ENCODE assay signal across 22 mouse cellular contexts in genomic region chr15:15120109-15120508, GRCm38 (mm10).
DNase-seq lines count a peak whose midpoint lies in the region; ATAC-seq and TF ChIP-seq lines count a peak whose summit lies in the region.
"Had no signal": no experiment of that assay in that cellular context is flagged by ENCODE, and none has a peak within 500 bp of the region (broad histone marks: within the 10 kb centered on the region; RNA-seq: fewer than 3 reads in every experiment).

No protein-coding gene starts in this region.

- no peak overlapping the region for H3K27ac ChIP-seq in forebrain, embryonic 12.5 days
- no peak overlapping the region for H3K27ac ChIP-seq in forebrain, embryonic 11.5 days (ENCODE audit: low read depth, low read length)
- no peak overlapping the region for H3K27ac ChIP-seq in layer of hippocampus, adult 2 months
- no peak overlapping the region for H3K27ac ChIP-seq in forebrain, embryonic 16.5 days (ENCODE audit: low read length)
- H3K27ac ChIP-seq: limb, embryonic 15.5 days; liver, embryonic 14.5 days; stomach, postnatal 0 days had no signal

- TF ChIP-seq CTCF in layer of hippocampus, adult 2 months (conservative IDR thresholded peaks at IDR 0.05), result no peak

- no peak overlapping the region for H3K4me3 ChIP-seq in forebrain, embryonic 12.5 days (replicated peaks)
- no peak overlapping the region for H3K4me3 ChIP-seq in forebrain, embryonic 11.5 days (ENCODE audit: low read depth, low read length)
- no peak overlapping the region for H3K4me3 ChIP-seq in layer of hippocampus, adult 2 months
- no peak overlapping the region for H3K4me3 ChIP-seq in forebrain, embryonic 16.5 days (replicated peaks; ENCODE audit: low read length)
- H3K4me3 ChIP-seq: limb, embryonic 15.5 days had no signal

- WGBS in forebrain, embryonic 12.5 days, result 71% methylated on average over 1 of the region's 1 CpGs
- WGBS in forebrain, embryonic 11.5 days, result 64% methylated on average over 1 of the region's 1 CpGs
- WGBS in forebrain, embryonic 16.5 days, result 41% methylated on average over 1 of the region's 1 CpGs

- no peaks in the 10 kb centered on the region for H3K4me1 ChIP-seq in forebrain, embryonic 12.5 days
- H3K4me1 ChIP-seq in forebrain, embryonic 11.5 days (replicated peaks; ENCODE audit: control insufficient read depth, insufficient read depth, low read length), result no peaks in the 10 kb centered on the region
- no peaks in the 10 kb centered on the region for H3K4me1 ChIP-seq in forebrain, embryonic 16.5 days (replicated peaks; ENCODE audit: control insufficient read depth, insufficient read depth, low read length)
- H3K4me1 ChIP-seq: limb, embryonic 15.5 days had no signal

- H3K4me2 ChIP-seq in forebrain, embryonic 12.5 days, result no peak overlapping the region
- H3K4me2 ChIP-seq in forebrain, embryonic 11.5 days (ENCODE audit: low read depth, low read length, severe bottlenecking), result no peak overlapping the region
- H3K4me2 ChIP-seq in forebrain, embryonic 16.5 days (ENCODE audit: low read length), result no peak overlapping the region
- H3K4me2 ChIP-seq: limb, embryonic 15.5 days; lung, embryonic 14.5 days had no signal

- no peak for DNase-seq in forebrain, embryonic 11.5 days (ENCODE audit: low spot score)
- DNase-seq in layer of hippocampus, postnatal 10 days (ENCODE audit: low spot score in 2 of 2), result peak; percentile 23 to 40
- no peak for DNase-seq in layer of hippocampus, adult 2 months (ENCODE audit: low spot score in 2 of 2)
- DNase-seq in brain, adult 2 months (ENCODE audit: low read depth, low spot score), result peak; percentile 1
- no peak for DNase-seq in testis, postnatal 10 days (ENCODE audit: low spot score)
- DNase-seq in embryo, embryonic 9.5 days (ENCODE audit: extremely low spot score), result no peak
- DNase-seq: adrenal gland, postnatal 25 days; cerebellum, adult 18-20 months; cerebellum, postnatal 36 days; embryo, embryonic 11 days; gastrocnemius, postnatal 25 days; heart, adult 18-20 months; kidney, adult 18-20 months; kidney, postnatal 14 days; lung, embryonic 14.5 days; right cerebral cortex, postnatal 14 days had no signal

- no peaks in the 10 kb centered on the region for H3K27me3 ChIP-seq in forebrain, embryonic 12.5 days
- H3K27me3 ChIP-seq in forebrain, embryonic 11.5 days (ENCODE audit: control insufficient read depth, insufficient read depth, low read length), result no peaks in the 10 kb centered on the region
- H3K27me3 ChIP-seq in forebrain, embryonic 16.5 days (replicated peaks; ENCODE audit: control insufficient read depth, insufficient read depth, low read length), result no peaks in the 10 kb centered on the region
- H3K27me3 ChIP-seq: limb, embryonic 15.5 days had no signal

- 0 out of 2 replicates have a peak, but pooled peaks have one; percentile 23 for ATAC-seq in forebrain, embryonic 12.5 days (ENCODE audit: low FRiP score)
- no peak for ATAC-seq in forebrain, embryonic 11.5 days (replicated peaks; ENCODE audit: low FRiP score)
- ATAC-seq in forebrain, embryonic 16.5 days, result peak; percentile 84
- ATAC-seq: inflammation-experienced regulatory T-cells, adult 6 months had no signal

- H3K9me3 ChIP-seq in forebrain, embryonic 12.5 days, result no peaks in the 10 kb centered on the region
- no peaks in the 10 kb centered on the region for H3K9me3 ChIP-seq in forebrain, embryonic 11.5 days (ENCODE audit: control insufficient read depth, low read length)
- H3K9me3 ChIP-seq in forebrain, embryonic 16.5 days (ENCODE audit: control insufficient read depth, low read length), result no peaks in the 10 kb centered on the region
- H3K9me3 ChIP-seq: limb, embryonic 15.5 days had no signal

- no peak overlapping the region for H3K9ac ChIP-seq in forebrain, embryonic 12.5 days
- H3K9ac ChIP-seq in forebrain, embryonic 11.5 days (ENCODE audit: low read length), result no peak overlapping the region
- no peak overlapping the region for H3K9ac ChIP-seq in forebrain, embryonic 16.5 days (replicated peaks; ENCODE audit: low read depth, low read length)
- H3K9ac ChIP-seq: limb, embryonic 15.5 days; liver, embryonic 14.5 days; lung, embryonic 14.5 days had no signal

- no peaks in the 10 kb centered on the region for H3K36me3 ChIP-seq in forebrain, embryonic 12.5 days (replicated peaks)
- H3K36me3 ChIP-seq in forebrain, embryonic 11.5 days (ENCODE audit: control insufficient read depth, insufficient read depth, low read length), result no peaks in the 10 kb centered on the region
- no peaks in the 10 kb centered on the region for H3K36me3 ChIP-seq in forebrain, embryonic 16.5 days (ENCODE audit: control insufficient read depth, insufficient read depth)
- H3K36me3 ChIP-seq: limb, embryonic 15.5 days had no signal

Comparison
In these comparisons a context has a peak if more than half of its experiments do, and no peak if none do; other contexts are left out.
1. DNase-seq: peak in layer of hippocampus, postnatal 10 days (2 of 2) and brain, adult 2 months (single experiment); none in forebrain, embryonic 11.5 days (single experiment), layer of hippocampus, adult 2 months (0 of 2), testis, postnatal 10 days (single experiment) and embryo, embryonic 9.5 days (single experiment).